Mouse (Mus musculus): ENCODE data around the gene Mat2a. TPM values are rescaled to one million over a fixed set of nuclear protein-coding genes. Genes with fewer than 3 reads are reported as not detected.

Mat2a gene
- polyA plus RNA-seq (2012; rRNA removed) = 105 and 115 TPM in 2 replicates

GRCm38 (mm10) chr6:72439355-72440185, at the start of gene Mat2a:
Gene Mat2a (minus strand): TSS chr6:72439558.

GRCm38 (mm10) chr6:72414076-72414756, 25.1 kb downstream of the Mat2a start, which contains the start of gene Ggcx:
Gene Ggcx (plus strand): TSS chr6:72414308.

GRCm38 (mm10) chr6:72389941-72390771, 49.2 kb downstream of the Mat2a start, which contains the start of gene Vamp8:
Gene Vamp8 (minus strand): TSS chr6:72390703.

Other genes with a start within 250 kb of the Mat2a start
- gene Atoh8, start 204.0 kb downstream of the Mat2a start, polyA plus RNA-seq (2012; rRNA removed) = 0.35 and 0.42 TPM in 2 replicates
- not detected in 2 replicates for gene Sftpb, start 134.9 kb downstream of the Mat2a start, polyA plus RNA-seq (2012; rRNA removed)
- 30.2 and 36.7 TPM in 2 replicates for gene Usp39, start 94.4 kb downstream of the Mat2a start, polyA plus RNA-seq (2012; rRNA removed)
- 9.8 and 11.2 TPM in 2 replicates for gene 0610030E20Rik, start 92.2 kb downstream of the Mat2a start, polyA plus RNA-seq (2012; rRNA removed)
- 31.2 and 38.7 TPM in 2 replicates for gene Tmem150a, start 84.1 kb downstream of the Mat2a start, polyA plus RNA-seq (2012; rRNA removed)
- gene Rnf181, start 72.6 kb downstream of the Mat2a start, polyA plus RNA-seq (2012; rRNA removed) = 36.8 and 45.8 TPM in 2 replicates
- 74.5 and 75.0 TPM in 2 replicates for gene Vamp5, start 59.1 kb downstream of the Mat2a start, polyA plus RNA-seq (2012; rRNA removed)
- gene Vamp8, start 48.9 kb downstream of the Mat2a start, polyA plus RNA-seq (2012; rRNA removed) = 201 and 203 TPM in 2 replicates
- gene Ggcx, start 25.2 kb downstream of the Mat2a start, polyA plus RNA-seq (2012; rRNA removed) = 10.5 and 13.9 TPM in 2 replicates
- gene Sh2d6, start 82.1 kb upstream of the Mat2a start, polyA plus RNA-seq (2012; rRNA removed) = not detected in 2 replicates
- gene Capg, start 104.8 kb upstream of the Mat2a start, polyA plus RNA-seq (2012; rRNA removed) = 5.7 and 7.2 TPM in 2 replicates
- 2.8 and 3.1 TPM in 2 replicates for gene Elmod3, start 158.9 kb upstream of the Mat2a start, polyA plus RNA-seq (2012; rRNA removed)
- gene Retsat, start 158.9 kb upstream of the Mat2a start, polyA plus RNA-seq (2012; rRNA removed) = 5.2 and 5.7 TPM in 2 replicates
- 8.0 and 9.3 TPM in 2 replicates for gene Tgoln1, start 177.4 kb upstream of the Mat2a start, polyA plus RNA-seq (2012; rRNA removed)

Data from liver, embryonic 14 days (tissue).